8 mouse cellular contexts compared by ENCODE assay signal in genomic region chr17:87025269-87025949, GRCm38 (mm10). TPM values are rescaled to one million over a fixed set of nuclear protein-coding genes. Genes with fewer than 3 reads are reported as not detected.
A peak's percentile ranks its signal among the peaks of the same experiment; 100 is the strongest.
DNase-seq lines count a peak whose midpoint lies in the region; ATAC-seq and TF ChIP-seq lines count a peak whose summit lies in the region.

TSS of gene Pigf (minus strand) at chr17:87025406.
TSS of gene Cript (plus strand) at chr17:87025550.

- no peak within 1 kb of the TSS for H3K27ac ChIP-seq in ES-Bruce4 (ENCODE audit: insufficient read depth, low read length)
- H3K27ac ChIP-seq in forebrain, embryonic 13.5 days: no peak within 1 kb of the TSS
- peak within 1 kb of the TSS; percentile 85 for H3K27ac ChIP-seq in liver, postnatal 0 days (ENCODE audit: low read depth)
- peak within 1 kb of the TSS; percentile 2; the same call in 1 of the 2 replicates for H3K27ac ChIP-seq in neural tube, embryonic 14.5 days (ENCODE audit: low read depth, low read length)

- TF ChIP-seq POLR2A in ES-Bruce4 (IDR thresholded peaks at IDR 0.05; ENCODE audit: insufficient read depth, low read length): peak; percentile 57

- intact Hi-C loops in heart, postnatal 10 days (cut with DNase I): loop anchor here (10.0 kb wide), 1 partner anchor 61 kb away; the partner anchor contains the start of gene Rhoq

- whole genome bisulfite sequencing in forebrain, embryonic 13.5 days: under 1% methylated on average over 39 of the region's 43 CpGs
- under 1% methylated on average over 43 of the region's 43 CpGs for WGBS in large intestine, adult 2 months
- WGBS in liver, postnatal 0 days (ENCODE audit: insufficient replicate concordance): under 1% methylated on average over 38 of the region's 43 CpGs
- WGBS in neural tube, embryonic 14.5 days: under 1% methylated on average over 43 of the region's 43 CpGs

- H3K9me3 ChIP-seq in ES-Bruce4 (replicated peaks; ENCODE audit: control insufficient read depth, insufficient read depth, low read length, poor library complexity, severe bottlenecking): no peaks in the 10 kb centered on the region
- H3K9me3 ChIP-seq in forebrain, embryonic 13.5 days (replicated peaks): no peaks in the 10 kb centered on the region
- no peaks in the 10 kb centered on the region for H3K9me3 ChIP-seq in liver, postnatal 0 days (ENCODE audit: low read length)
- H3K9me3 ChIP-seq in neural tube, embryonic 14.5 days (ENCODE audit: control insufficient read depth, low read length): no peaks in the 10 kb centered on the region

- H3K27me3 ChIP-seq in ES-Bruce4 (ENCODE audit: control insufficient read depth, insufficient read depth, low read length, poor library complexity, severe bottlenecking): no peaks in the 10 kb centered on the region
- H3K27me3 ChIP-seq in forebrain, embryonic 13.5 days: no peaks in the 10 kb centered on the region
- H3K27me3 ChIP-seq in liver, postnatal 0 days (ENCODE audit: insufficient read depth, low read length): no peaks in the 10 kb centered on the region
- H3K27me3 ChIP-seq in neural tube, embryonic 14.5 days (ENCODE audit: control insufficient read depth, insufficient read depth, low read length): no peaks in the 10 kb centered on the region

- peaks cover 27% of the 10 kb centered on the region for H3K36me3 ChIP-seq in ES-Bruce4 (ENCODE audit: control insufficient read depth, insufficient read depth, low read length, poor library complexity, severe bottlenecking)
- H3K36me3 ChIP-seq in forebrain, embryonic 13.5 days (ENCODE audit: poor library complexity, severe bottlenecking): peaks cover 18% of the 10 kb centered on the region
- peaks cover 11% of the 10 kb centered on the region; the same call in 1 of the 2 replicates for H3K36me3 ChIP-seq in liver, postnatal 0 days (replicated peaks; ENCODE audit: insufficient read depth, low read length)
- H3K36me3 ChIP-seq in neural tube, embryonic 14.5 days (ENCODE audit: control insufficient read depth, insufficient read depth, low read length): no peaks in the 10 kb centered on the region

- DNase-seq in heart, postnatal 10 days: peak; percentile 99
- DNase-seq in large intestine, adult 2 months (ENCODE audit: low read depth, low spot score): peak; percentile 96
- DNase-seq in liver, postnatal 0 days: peak; percentile 99
- DNase-seq in testis, postnatal 10 days (ENCODE audit: low spot score): peak; percentile 99

- no peak for TF ChIP-seq EP300 in ES-Bruce4 (IDR thresholded peaks at IDR 0.05; ENCODE audit: insufficient read depth, low read depth, low read length)
- no peak for TF ChIP-seq EP300 in liver, postnatal 0 days (IDR thresholded peaks at IDR 0.05; ENCODE audit: low read depth)

- peak within 1 kb of the TSS; percentile 77 for H3K9ac ChIP-seq in ES-Bruce4 (ENCODE audit: low read depth, poor library complexity, severe bottlenecking)
- peak within 1 kb of the TSS; percentile 81 for H3K9ac ChIP-seq in forebrain, embryonic 13.5 days
- H3K9ac ChIP-seq in liver, postnatal 0 days (replicated peaks): peak within 1 kb of the TSS; percentile 82
- H3K9ac ChIP-seq in neural tube, embryonic 14.5 days (replicated peaks; ENCODE audit: low read depth, low read length): peak within 1 kb of the TSS; percentile 67

- ATAC-seq in cerebellum, adult (ENCODE audit: insufficient number of reproducible peaks, low FRiP score, low TSS enrichment): peak; percentile 99
- ATAC-seq in forebrain, embryonic 13.5 days: peak; percentile 99
- peak; percentile 99 for ATAC-seq in liver, postnatal 0 days
- peak; percentile 99 for ATAC-seq in neural tube, embryonic 14.5 days (ENCODE audit: low read depth)

- peak within 1 kb of the TSS; percentile 72 for H3K4me3 ChIP-seq in ES-Bruce4 (ENCODE audit: low read depth, low read length)
- peak within 1 kb of the TSS; percentile 91 for H3K4me3 ChIP-seq in forebrain, embryonic 13.5 days
- H3K4me3 ChIP-seq in liver, postnatal 0 days (ENCODE audit: low read depth, low read length): peak within 1 kb of the TSS; percentile 88
- H3K4me3 ChIP-seq in neural tube, embryonic 14.5 days (ENCODE audit: low read depth, low read length): peak within 1 kb of the TSS; percentile 91

- no peak for TF ChIP-seq CTCF in ES-Bruce4 (IDR thresholded peaks at IDR 0.05; ENCODE audit: low read depth, low read length)
- no peak for TF ChIP-seq CTCF in liver, postnatal 0 days (IDR thresholded peaks at IDR 0.05; ENCODE audit: low read depth)

- peak within 1 kb of the TSS; percentile 96 for H3K4me2 ChIP-seq in forebrain, embryonic 13.5 days
- peak within 1 kb of the TSS; percentile 93 for H3K4me2 ChIP-seq in liver, postnatal 0 days (ENCODE audit: low read depth, low read length)
- peak within 1 kb of the TSS; percentile 97 for H3K4me2 ChIP-seq in neural tube, embryonic 14.5 days (ENCODE audit: low read depth, low read length)

- H3K4me1 ChIP-seq in ES-Bruce4 (ENCODE audit: control insufficient read depth, insufficient read depth, low read length): no peaks in the 10 kb centered on the region
- peaks cover 26% of the 10 kb centered on the region for H3K4me1 ChIP-seq in forebrain, embryonic 13.5 days
- peaks cover 14% of the 10 kb centered on the region for H3K4me1 ChIP-seq in liver, postnatal 0 days (ENCODE audit: insufficient read depth)
- peaks cover 8% of the 10 kb centered on the region for H3K4me1 ChIP-seq in neural tube, embryonic 14.5 days (ENCODE audit: control insufficient read depth, insufficient read depth, low read length)

RNA-seq across cellular contexts. Expression of gene Pigf, which starts in this region (rescaled TPM):
- 51.7 and 58.3 TPM in 2 replicates for polyA plus RNA-seq in ES-Bruce4 (2011; ENCODE audit: insufficient read depth, insufficient read length, low read depth, missing spikeins)
- polyA plus RNA-seq in forebrain, embryonic 13.5 days (2015; fragmentation: Nextera tagmentation; extraction: Ambion mirVana): 38.7 and 40.5 TPM in 2 replicates
- 1 to 10 TPM; 4.7 to 6.4 TPM for total RNA-seq in heart, postnatal 10 days (2021)
- polyA plus RNA-seq in large intestine, adult 2 months (2012; rRNA removed): 16.4 and 17.5 TPM in 2 replicates
- 13.2 and 14.8 TPM in 2 replicates for polyA plus RNA-seq in liver, postnatal 0 days (2015; fragmentation: Nextera tagmentation; extraction: Ambion mirVana)
- polyA plus RNA-seq in neural tube, embryonic 14.5 days (2014; fragmentation: Nextera tagmentation; extraction: Ambion mirVana): 34.4 and 38.7 TPM in 2 replicates

RNA-seq across cellular contexts. Expression of gene Cript, which starts in this region (rescaled TPM):
- polyA plus RNA-seq in ES-Bruce4 (2011; ENCODE audit: insufficient read depth, insufficient read length, low read depth, missing spikeins): 55.7 and 60.6 TPM in 2 replicates
- polyA plus RNA-seq in forebrain, embryonic 13.5 days (2015; fragmentation: Nextera tagmentation; extraction: Ambion mirVana): 226 and 247 TPM in 2 replicates
- total RNA-seq in heart, postnatal 10 days (2021): 10 to 100 TPM; 49.5 to 49.6 TPM
- polyA plus RNA-seq in large intestine, adult 2 months (2012; rRNA removed): 18.6 and 20.5 TPM in 2 replicates
- 64.4 and 66.6 TPM in 2 replicates for polyA plus RNA-seq in liver, postnatal 0 days (2015; fragmentation: Nextera tagmentation; extraction: Ambion mirVana)
- polyA plus RNA-seq in neural tube, embryonic 14.5 days (2014; fragmentation: Nextera tagmentation; extraction: Ambion mirVana): 217 and 236 TPM in 2 replicates

Comparison
In these comparisons a context has a peak if more than half of its experiments do, and no peak if none do; other contexts are left out.
1. H3K27ac ChIP-seq: peak in liver, postnatal 0 days (single experiment) and neural tube, embryonic 14.5 days (single experiment); none in ES-Bruce4 (single experiment) and forebrain, embryonic 13.5 days (single experiment).
2. Peak in every context shown above with its lines, with median percentiles within 50 percentile points of each other: H3K4me3 ChIP-seq, H3K9ac ChIP-seq, ATAC-seq, H3K4me2 ChIP-seq and DNase-seq.